Mouse (Mus musculus) cortical plate, adult 2 months (tissue): ENCODE data around the gene Olfr1229.

ENCODE experiments used
- CTCF ChIP-seq: fragments of 200-500 bp; IDR thresholded peaks from 2 replicates; pipeline ENCODE4 v1.5.1; 2011; ENCODE audit warnings: mild to moderate bottlenecking, control low read depth, low read length; ENCODE audit not compliant: insufficient read depth; ENCODE audit errors: extremely low read depth
- POLR2A ChIP-seq: fragments of 200-500 bp; IDR thresholded peaks from 2 replicates; pipeline ENCODE4 v1.6.1; 2011; ENCODE audit warnings: mild to moderate bottlenecking, low read length, control low read depth; ENCODE audit not compliant: insufficient read depth; ENCODE audit errors: extremely low read depth

GRCm38 (mm10) chr2:89287914-89288313, at the start of gene Olfr1229:
- TF ChIP-seq POLR2A (no peak), CTCF (no peak)
